Mouse (Mus musculus): ENCODE data around the gene Rasa4. TPM values are rescaled to one million over a fixed set of nuclear protein-coding genes. Genes with fewer than 3 reads are reported as not detected.
A peak's percentile ranks its signal among the peaks of the same experiment; 100 is the strongest.

Rasa4 gene
- polyA plus RNA-seq, 2 experiments, result 14.1 to 29.4 TPM

DNA sequence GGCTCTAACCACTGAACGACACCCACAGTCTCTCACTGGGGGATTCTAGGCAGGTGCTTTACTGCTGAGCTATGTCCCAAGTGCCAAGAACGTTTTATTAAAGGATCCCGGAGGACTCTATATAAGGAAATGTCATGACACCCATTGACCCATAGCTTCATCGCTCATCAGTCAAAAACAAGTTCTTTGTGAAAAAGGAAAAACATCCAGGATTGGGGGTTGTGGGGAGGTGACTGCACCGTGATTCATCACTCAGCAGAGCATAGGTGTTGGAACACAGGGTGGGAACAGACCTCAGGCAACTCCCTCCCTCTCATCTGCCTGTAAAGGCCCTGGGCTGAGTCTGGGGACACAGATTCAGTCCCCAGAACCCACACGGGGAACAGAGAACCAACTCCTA lies 33.8 kb upstream of the Rasa4 start:
- DNase-seq (ENCODE audit: low spot score) (no peak), ATAC-seq (ENCODE audit: low FRiP score, low read depth) (no peak)
- Histone ChIP-seq H3K27me3 (ENCODE audit: control insufficient read depth, insufficient read depth, low read length) (no peaks in the 10 kb centered on the region), H3K4me2 (replicated peaks; ENCODE audit: low read depth, low read length, severe bottlenecking) (no peak overlapping the region), H3K9me3 (ENCODE audit: control insufficient read depth, low read length) (no peaks in the 10 kb centered on the region), H3K9ac (ENCODE audit: low read depth, low read length, severe bottlenecking) (no peak overlapping the region), H3K4me3 (replicated peaks; ENCODE audit: low read length) (no peak overlapping the region), H3K4me1 (ENCODE audit: control insufficient read depth, insufficient read depth, low read length) (peaks cover 12% of the 10 kb centered on the region), H3K27ac (replicated peaks; ENCODE audit: low read depth, low read length) (no peak overlapping the region), H3K36me3 (ENCODE audit: control insufficient read depth, insufficient read depth, low read length) (no peaks in the 10 kb centered on the region)
- TF ChIP-seq POLR2A (IDR thresholded peaks at IDR 0.05; ENCODE audit: borderline replicate concordance, extremely low read depth, insufficient read depth, insufficient read length), result no peak
- 64% methylated on average over 6 of the region's 6 CpGs for WGBS

DNA sequence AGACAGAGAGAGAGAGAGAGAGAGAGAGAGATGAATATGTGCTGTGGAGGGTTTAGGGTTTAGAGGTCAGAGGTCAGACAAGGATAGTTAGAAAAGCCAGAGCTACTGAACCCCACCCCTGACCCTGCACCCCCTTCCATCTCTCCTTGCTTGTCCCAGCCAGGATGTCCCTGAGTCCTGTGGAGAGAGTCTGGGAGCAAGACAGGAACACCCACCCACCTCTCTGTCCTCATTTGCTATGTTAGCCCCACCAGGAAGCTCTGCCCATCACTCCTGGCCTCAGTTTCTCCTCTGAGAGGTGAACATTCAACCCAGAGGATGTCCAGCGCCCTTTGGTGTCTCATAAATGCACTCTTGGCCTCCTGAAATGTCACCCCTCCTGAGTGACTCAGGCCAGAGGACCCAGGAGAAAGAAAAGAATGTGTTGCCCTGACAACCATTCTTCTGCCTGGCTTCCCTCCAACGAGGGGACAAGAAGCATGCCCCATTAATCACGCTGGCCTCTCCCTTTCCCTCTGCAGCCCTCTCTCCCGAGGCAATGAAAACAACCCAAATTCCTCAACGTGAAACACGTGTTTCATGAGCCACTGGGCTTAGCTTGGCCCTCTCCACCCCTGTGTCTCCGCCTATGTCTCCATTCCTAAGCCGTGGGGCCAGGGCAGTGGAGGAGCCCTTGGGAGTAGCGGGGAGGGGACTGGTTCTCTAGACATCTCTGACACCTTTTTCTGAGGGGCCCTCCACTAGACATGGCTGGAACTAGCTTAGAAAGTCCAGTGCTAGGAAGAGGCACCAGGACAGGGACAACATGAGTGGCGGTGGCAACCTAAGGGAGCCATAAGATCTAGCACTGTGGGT lies 32.3 kb upstream of the Rasa4 start:
- Histone ChIP-seq H3K9me3 (ENCODE audit: control insufficient read depth, low read length) (no peaks in the 10 kb centered on the region), H3K4me1 (ENCODE audit: control insufficient read depth, insufficient read depth, low read length) (peaks cover 12% of the 10 kb centered on the region), H3K4me2 (replicated peaks; ENCODE audit: low read depth, low read length, severe bottlenecking) (no peak overlapping the region), H3K27ac (replicated peaks; ENCODE audit: low read depth, low read length) (peak overlapping the region; percentile 65), H3K4me3 (replicated peaks; ENCODE audit: low read length) (no peak overlapping the region), H3K36me3 (ENCODE audit: control insufficient read depth, insufficient read depth, low read length) (no peaks in the 10 kb centered on the region), H3K27me3 (ENCODE audit: control insufficient read depth, insufficient read depth, low read length) (no peaks in the 10 kb centered on the region), H3K9ac (ENCODE audit: low read depth, low read length, severe bottlenecking) (0 out of 2 replicates have a peak overlapping the region, but pooled peaks have one; percentile 16)
- WGBS, result 20% methylated on average over 10 of the region's 10 CpGs
- DNase-seq (ENCODE audit: low spot score) (peak; percentile 74), ATAC-seq (ENCODE audit: low FRiP score, low read depth) (peak; percentile 79)
- TF ChIP-seq POLR2A (IDR thresholded peaks at IDR 0.05; ENCODE audit: borderline replicate concordance, extremely low read depth, insufficient read depth, insufficient read length), result no peak

DNA sequence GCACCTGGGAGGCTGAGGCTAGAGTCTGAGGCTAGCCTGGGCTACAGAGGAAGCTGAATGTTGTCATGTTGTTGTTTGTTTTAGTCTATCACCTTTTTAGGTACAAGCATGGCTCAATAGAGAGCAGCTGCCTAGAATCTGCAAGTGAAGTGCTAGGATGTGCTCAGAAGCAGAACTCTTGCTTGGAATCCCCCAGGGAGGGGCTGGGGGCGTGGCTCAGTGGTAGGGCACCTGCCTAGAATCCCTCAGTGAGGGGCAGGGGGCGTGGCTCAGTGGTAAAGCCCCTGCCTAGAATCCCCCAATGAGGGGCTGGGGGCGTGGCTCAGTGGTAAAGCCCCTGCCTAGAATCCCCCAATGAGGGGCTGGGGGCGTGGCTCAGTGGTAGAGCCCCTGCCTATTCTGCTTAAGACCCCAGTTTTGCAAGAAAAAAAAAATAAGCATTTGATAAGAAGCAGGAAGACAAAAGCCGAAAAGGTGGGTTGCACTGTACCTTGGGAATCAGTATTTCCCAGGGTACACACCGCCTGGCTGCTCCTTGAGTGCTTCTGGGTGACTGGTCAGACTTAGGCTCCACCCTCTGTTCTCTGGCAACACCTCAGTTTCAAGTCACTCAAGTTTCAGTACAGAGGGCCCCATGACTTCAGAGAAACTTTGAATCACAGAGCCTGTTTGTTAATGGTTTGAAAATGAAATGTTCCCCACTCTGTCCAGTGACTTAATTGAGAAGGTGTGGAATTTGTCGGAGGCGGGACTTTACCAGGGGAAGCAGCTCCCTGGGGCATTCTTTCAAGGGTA lies 30.7 kb upstream of the Rasa4 start:
- no peak for TF ChIP-seq POLR2A (IDR thresholded peaks at IDR 0.05; ENCODE audit: borderline replicate concordance, extremely low read depth, insufficient read depth, insufficient read length)
- Histone ChIP-seq H3K36me3 (ENCODE audit: control insufficient read depth, insufficient read depth, low read length) (no peaks in the 10 kb centered on the region), H3K4me2 (replicated peaks; ENCODE audit: low read depth, low read length, severe bottlenecking) (no peak overlapping the region), H3K9ac (ENCODE audit: low read depth, low read length, severe bottlenecking) (no peak overlapping the region), H3K4me3 (replicated peaks; ENCODE audit: low read length) (no peak overlapping the region), H3K9me3 (ENCODE audit: control insufficient read depth, low read length) (no peaks in the 10 kb centered on the region), H3K27ac (replicated peaks; ENCODE audit: low read depth, low read length) (no peak overlapping the region), H3K27me3 (ENCODE audit: control insufficient read depth, insufficient read depth, low read length) (no peaks in the 10 kb centered on the region), H3K4me1 (ENCODE audit: control insufficient read depth, insufficient read depth, low read length) (peaks cover 12% of the 10 kb centered on the region)
- DNase-seq (ENCODE audit: low spot score) (no peak), ATAC-seq (ENCODE audit: low FRiP score, low read depth) (no peak)
- 74% methylated on average over 8 of the region's 8 CpGs for WGBS

DNA sequence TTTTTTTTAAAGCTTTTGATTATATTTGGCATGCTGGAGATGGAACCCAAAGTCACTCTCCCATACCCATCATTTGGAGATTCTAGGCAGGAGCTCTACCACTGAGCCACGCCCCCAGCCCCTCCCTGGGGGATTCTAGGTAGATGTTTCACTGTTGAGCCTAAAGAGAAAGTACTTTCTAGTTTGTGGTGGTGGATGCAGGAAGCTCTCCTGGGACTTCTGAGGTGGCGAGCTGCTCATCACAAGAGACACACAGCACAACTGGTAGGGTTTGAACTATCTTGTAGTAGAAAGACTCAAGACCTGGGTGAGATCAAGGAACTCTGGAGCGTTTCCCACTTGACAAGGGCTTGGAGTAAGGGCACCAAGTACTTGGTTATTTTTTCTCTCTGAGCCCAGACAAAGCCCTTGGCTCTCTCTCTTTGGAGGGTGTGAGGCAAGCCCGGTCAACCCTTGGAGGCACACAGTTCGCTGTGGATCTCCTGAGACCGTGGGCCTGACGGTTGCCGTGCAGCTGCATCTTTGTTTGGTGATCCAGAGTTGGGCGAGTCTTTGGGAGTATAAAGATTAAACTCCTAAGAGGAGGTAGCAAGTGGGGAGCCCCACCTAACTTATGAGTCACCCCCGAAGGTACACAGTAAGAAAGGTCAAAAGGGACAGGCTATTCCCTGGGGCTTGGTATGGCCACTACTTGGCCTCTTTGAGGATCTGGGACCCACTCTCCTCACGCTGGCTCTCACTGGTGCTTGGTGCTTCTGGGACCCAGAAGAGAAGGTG lies 29.2 kb upstream of the Rasa4 start, which contains the start of gene Upk3bl:
Gene Upk3bl, plus strand, starts transcription at position 192 of the 777 bp plus-strand sequence.
- Histone ChIP-seq H3K4me1 (ENCODE audit: control insufficient read depth, insufficient read depth, low read length) (peaks cover 12% of the 10 kb centered on the region), H3K4me2 (replicated peaks; ENCODE audit: low read depth, low read length, severe bottlenecking) (no peak within 1 kb of the TSS), H3K27me3 (ENCODE audit: control insufficient read depth, insufficient read depth, low read length) (no peaks in the 10 kb centered on the region), H3K9ac (ENCODE audit: low read depth, low read length, severe bottlenecking) (no peak within 1 kb of the TSS), H3K4me3 (replicated peaks; ENCODE audit: low read length) (no peak within 1 kb of the TSS), H3K27ac (replicated peaks; ENCODE audit: low read depth, low read length) (no peak within 1 kb of the TSS), H3K9me3 (ENCODE audit: control insufficient read depth, low read length) (no peaks in the 10 kb centered on the region), H3K36me3 (ENCODE audit: control insufficient read depth, insufficient read depth, low read length) (no peaks in the 10 kb centered on the region)
- WGBS, result 87% methylated on average over 11 of the region's 11 CpGs
- ATAC-seq (ENCODE audit: low FRiP score, low read depth) (no peak), DNase-seq (ENCODE audit: low spot score) (no peak)
- TF ChIP-seq POLR2A (IDR thresholded peaks at IDR 0.05; ENCODE audit: borderline replicate concordance, extremely low read depth, insufficient read depth, insufficient read length), result no peak

DNA sequence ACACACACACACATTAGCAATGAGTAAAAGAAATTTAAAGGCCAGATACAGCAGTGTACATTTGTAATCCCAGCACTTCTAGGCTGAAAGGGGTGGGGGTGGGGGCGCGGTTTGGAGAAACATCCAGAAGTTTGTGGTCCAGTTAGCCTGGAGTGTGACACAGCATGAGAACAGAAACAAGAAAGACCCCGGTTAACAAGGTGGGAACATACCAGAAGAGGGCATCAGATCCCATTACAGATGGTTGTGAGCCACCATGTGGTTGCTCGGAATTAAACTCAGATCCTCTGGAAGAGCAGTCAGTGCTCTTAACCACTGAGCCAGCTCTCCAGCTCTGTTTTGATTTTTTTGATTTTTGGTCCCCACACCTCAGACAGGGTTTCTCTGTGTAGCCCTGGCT lies 27.7 kb upstream of the Rasa4 start:
- Histone ChIP-seq H3K4me1 (ENCODE audit: control insufficient read depth, insufficient read depth, low read length) (peaks cover 12% of the 10 kb centered on the region), H3K4me2 (replicated peaks; ENCODE audit: low read depth, low read length, severe bottlenecking) (no peak overlapping the region), H3K4me3 (replicated peaks; ENCODE audit: low read length) (no peak overlapping the region), H3K9ac (ENCODE audit: low read depth, low read length, severe bottlenecking) (no peak overlapping the region), H3K27ac (replicated peaks; ENCODE audit: low read depth, low read length) (no peak overlapping the region), H3K36me3 (ENCODE audit: control insufficient read depth, insufficient read depth, low read length) (no peaks in the 10 kb centered on the region), H3K9me3 (ENCODE audit: control insufficient read depth, low read length) (no peaks in the 10 kb centered on the region), H3K27me3 (ENCODE audit: control insufficient read depth, insufficient read depth, low read length) (no peaks in the 10 kb centered on the region)
- 29% methylated on average over 4 of the region's 4 CpGs for WGBS
- TF ChIP-seq POLR2A (IDR thresholded peaks at IDR 0.05; ENCODE audit: borderline replicate concordance, extremely low read depth, insufficient read depth, insufficient read length), result no peak
- no peak for ATAC-seq (ENCODE audit: low FRiP score, low read depth)
- no peak for DNase-seq (ENCODE audit: low spot score)

Data from limb, embryonic 14.5 days (tissue).